Mouse (Mus musculus) erythroblast, embryonic 14.5 days (primary cell): ENCODE measurements at regions not wholly inside any gene's neighbourhood (a gene's known extent, or its start where the extent isn't known, plus 50 kb on each side); places are given as distances from the start of the nearest gene placed in this dataset.

Experiments
- H3K27me3 ChIP-seq: 2 replicates; pipeline ENCODE4 v1.6.1; 2012; ENCODE audit warnings: inconsistent platforms; ENCODE audit not compliant: control insufficient read depth
- H3K36me3 ChIP-seq: 2 replicates; pipeline ENCODE4 v1.6.1; 2012; ENCODE audit warnings: mild to moderate bottlenecking, inconsistent platforms; ENCODE audit not compliant: control insufficient read depth
- H3K4me1 ChIP-seq: 2 replicates; pipeline ENCODE4 v1.6.1; 2012; ENCODE audit warnings: inconsistent platforms; ENCODE audit not compliant: control insufficient read depth
- H3K4me3 ChIP-seq: replicated peaks from 2 replicates; pipeline ENCODE3; 2012; ENCODE audit warnings: moderate library complexity, mild to moderate bottlenecking, inconsistent platforms
- H3K9me3 ChIP-seq: 2 replicates; pipeline ENCODE4 v1.6.1; 2012; ENCODE audit warnings: low read length, inconsistent platforms, mixed read lengths; ENCODE audit not compliant: control insufficient read depth
- GATA1 ChIP-seq: IDR thresholded peaks from 2 replicates; pipeline ENCODE4 v1.6.1; 2012; ENCODE audit warnings: low read length, inconsistent platforms, mixed read lengths
- TAL1 ChIP-seq: IDR thresholded peaks from 3 replicates; pipeline ENCODE4 v1.6.1; 2012; ENCODE audit warnings: low read length, inconsistent platforms, mixed read lengths

- H3K36me3 ChIP-seq, result no peaks in the 10 kb centered on the region
- no peaks in the 10 kb centered on the region for H3K9me3 ChIP-seq
- H3K4me3 ChIP-seq, result no peak overlapping the region
- no peaks in the 10 kb centered on the region for H3K4me1 ChIP-seq
- no peak for TF ChIP-seq TAL1
- TF ChIP-seq GATA1, result no peak
- no peaks in the 10 kb centered on the region for H3K27me3 ChIP-seq
These were observed 829.5 kb downstream of the Kcnj2 start for GRCm38 (mm10) chr11:111895221-111896200.

- no peaks in the 10 kb centered on the region for H3K4me1 ChIP-seq
- H3K9me3 ChIP-seq, result no peaks in the 10 kb centered on the region
- H3K36me3 ChIP-seq, result no peaks in the 10 kb centered on the region
- H3K4me3 ChIP-seq, result no peak overlapping the region
- no peaks in the 10 kb centered on the region for H3K27me3 ChIP-seq
- TF ChIP-seq GATA1 (no peak), TAL1 (no peak)
These were observed 831.0 kb downstream of the Kcnj2 start for GRCm38 (mm10) chr11:111897001-111897400.

DNA sequence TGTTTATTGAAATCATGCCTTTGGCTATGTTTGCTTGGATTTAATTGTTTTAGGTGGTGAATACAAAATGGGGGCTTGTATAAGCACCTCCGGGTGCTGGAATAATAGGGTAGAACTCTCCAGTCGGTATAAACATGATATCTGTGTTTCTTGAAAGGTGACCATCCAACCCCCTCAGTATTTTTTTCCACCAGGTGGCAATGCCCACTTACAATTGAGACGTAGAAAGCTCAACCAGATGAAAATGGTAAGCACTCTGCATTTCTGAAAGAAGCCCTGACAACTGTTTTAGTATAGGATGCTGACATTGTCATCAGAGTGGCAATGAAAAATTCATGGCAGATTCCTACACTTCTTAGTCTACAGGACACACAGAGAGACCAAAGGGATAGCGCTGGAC is 838.1 kb downstream of the Kcnj2 start:
- H3K36me3 ChIP-seq, result no peaks in the 10 kb centered on the region
- H3K9me3 ChIP-seq, result no peaks in the 10 kb centered on the region
- no peak overlapping the region for H3K4me3 ChIP-seq
- no peaks in the 10 kb centered on the region for H3K4me1 ChIP-seq
- H3K27me3 ChIP-seq, result no peaks in the 10 kb centered on the region
- no peak for TF ChIP-seq GATA1
- no peak for TF ChIP-seq TAL1

DNA sequence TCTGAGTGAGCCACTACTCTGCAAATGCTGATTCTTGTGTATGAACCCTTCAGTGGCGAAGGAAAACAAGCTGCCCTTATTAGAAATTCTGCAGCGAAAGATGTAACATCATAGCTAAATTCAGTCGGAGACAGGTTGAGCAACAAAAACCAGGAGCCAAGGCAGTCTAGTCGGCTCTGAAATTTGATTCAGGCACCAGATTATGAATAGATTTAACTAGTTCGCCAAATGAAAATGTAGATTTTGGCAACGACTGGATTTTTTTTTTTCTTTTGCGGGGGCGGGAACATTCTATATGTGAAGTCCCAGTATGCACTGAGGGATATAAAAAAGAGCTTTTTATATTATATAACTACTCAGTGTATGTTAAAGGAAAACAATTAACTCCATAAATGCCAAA is 847.9 kb downstream of the Kcnj2 start:
- TF ChIP-seq TAL1, result no peak

DNA sequence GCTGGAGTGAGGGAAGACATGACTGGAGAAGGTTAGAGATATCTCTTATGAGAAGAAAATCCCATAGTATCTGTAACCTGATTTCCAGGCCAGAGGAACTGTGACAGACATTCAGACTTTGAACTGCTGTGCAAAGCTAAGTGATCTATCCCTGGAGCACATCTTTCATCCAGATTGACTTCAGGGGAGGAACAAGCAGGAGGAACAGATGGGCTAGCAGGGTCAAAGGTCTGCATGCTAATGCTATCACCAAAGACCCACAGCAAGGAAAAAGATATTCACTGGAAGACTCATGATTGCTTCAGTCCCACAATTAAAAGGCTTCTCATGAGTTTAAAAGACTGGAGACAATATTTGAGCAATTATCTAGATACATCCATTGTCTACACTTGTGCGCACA is 855.7 kb upstream of the Sox9 start:
- Histone ChIP-seq H3K9me3 (no peaks in the 10 kb centered on the region), H3K27me3 (no peaks in the 10 kb centered on the region), H3K36me3 (no peaks in the 10 kb centered on the region), H3K4me1 (no peaks in the 10 kb centered on the region), H3K4me3 (no peak overlapping the region)
- no peak for TF ChIP-seq GATA1
- no peak for TF ChIP-seq TAL1

More for the DNA sequence above, 847.9 kb downstream of the Kcnj2 start:
- H3K4me3 ChIP-seq, result no peak overlapping the region
- H3K36me3 ChIP-seq, result no peaks in the 10 kb centered on the region
- H3K27me3 ChIP-seq, result no peaks in the 10 kb centered on the region
- H3K4me1 ChIP-seq, result no peaks in the 10 kb centered on the region
- no peaks in the 10 kb centered on the region for H3K9me3 ChIP-seq

DNA sequence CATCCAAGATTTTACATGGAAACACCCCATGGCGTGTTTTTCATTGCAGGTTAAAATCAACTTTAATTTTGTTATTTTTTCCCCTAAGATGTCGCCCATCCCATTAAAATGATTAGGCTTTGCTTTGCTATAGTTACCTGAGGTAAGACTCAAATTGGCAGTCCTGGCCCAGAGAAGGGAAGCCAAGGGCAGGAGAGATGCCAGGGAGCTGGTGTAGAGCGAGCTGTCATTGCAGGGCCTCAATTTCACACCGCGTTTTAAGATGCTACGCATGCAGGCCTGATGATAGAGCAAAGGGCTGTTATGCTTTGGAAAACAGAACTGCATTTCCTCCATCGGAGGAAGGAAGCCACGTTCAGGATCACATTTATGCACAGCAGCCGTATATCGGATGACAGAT is 852.7 kb upstream of the Sox9 start:
- TF ChIP-seq TAL1 (no peak), GATA1 (no peak)
- H3K36me3 ChIP-seq, result no peaks in the 10 kb centered on the region
- H3K9me3 ChIP-seq, result no peaks in the 10 kb centered on the region
- H3K4me3 ChIP-seq, result no peak overlapping the region
- no peaks in the 10 kb centered on the region for H3K4me1 ChIP-seq
- H3K27me3 ChIP-seq, result no peaks in the 10 kb centered on the region

GRCm38 (mm10) chr11:111932052-111932451 is 850.0 kb upstream of the Sox9 start:
- Histone ChIP-seq H3K4me3 (no peak overlapping the region), H3K4me1 (no peaks in the 10 kb centered on the region), H3K27me3 (no peaks in the 10 kb centered on the region), H3K9me3 (no peaks in the 10 kb centered on the region), H3K36me3 (no peaks in the 10 kb centered on the region)
- TF ChIP-seq GATA1 (no peak), TAL1 (no peak)

DNA sequence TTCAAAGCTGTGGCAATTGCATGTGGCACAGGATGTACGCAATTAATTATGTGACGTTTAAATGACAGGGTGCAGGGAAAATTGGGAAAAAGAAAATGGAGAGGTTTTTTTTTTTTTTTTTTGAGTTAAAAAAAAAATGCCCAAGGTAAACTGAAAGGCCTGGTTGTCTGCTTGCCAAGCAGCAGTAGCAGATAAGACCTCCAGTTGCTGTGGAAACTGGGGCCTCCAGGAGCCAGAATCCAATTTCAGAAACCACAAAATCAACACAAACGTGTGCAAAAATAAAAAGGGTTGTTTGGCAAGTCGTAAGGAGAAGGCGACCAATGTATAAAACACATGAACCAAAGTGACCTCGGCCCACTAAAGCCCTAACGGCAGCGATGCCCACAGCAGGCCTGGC is 837.7 kb upstream of the Sox9 start:
- Histone ChIP-seq H3K27me3 (no peaks in the 10 kb centered on the region), H3K4me1 (no peaks in the 10 kb centered on the region), H3K36me3 (no peaks in the 10 kb centered on the region), H3K9me3 (no peaks in the 10 kb centered on the region), H3K4me3 (no peak overlapping the region)
- TF ChIP-seq TAL1, result no peak
- no peak for TF ChIP-seq GATA1

DNA sequence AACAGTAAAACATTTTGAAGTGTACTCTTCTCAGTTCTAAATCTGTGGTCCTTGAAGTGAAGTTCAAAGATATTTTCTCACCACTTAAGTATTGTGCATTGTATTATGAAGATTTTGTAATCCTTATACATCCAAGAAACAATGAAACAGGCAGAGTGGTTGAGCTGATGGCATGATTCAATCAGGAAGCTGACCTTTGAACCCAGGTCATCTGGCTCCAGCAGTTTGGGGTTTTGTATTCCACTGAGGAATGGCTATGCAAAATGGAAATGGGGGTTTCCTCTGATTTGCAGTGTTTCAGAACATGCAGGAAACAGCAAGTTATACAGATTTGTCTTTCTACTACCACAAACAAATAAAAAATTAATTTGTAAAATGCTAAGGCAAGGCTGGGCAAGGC is 836.2 kb upstream of the Sox9 start:
- Histone ChIP-seq H3K27me3 (no peaks in the 10 kb centered on the region), H3K9me3 (no peaks in the 10 kb centered on the region), H3K36me3 (no peaks in the 10 kb centered on the region), H3K4me1 (no peaks in the 10 kb centered on the region), H3K4me3 (no peak overlapping the region)
- no peak for TF ChIP-seq GATA1
- no peak for TF ChIP-seq TAL1
